Mouse (Mus musculus) skeletal muscle tissue, adult 2 months (tissue): ENCODE results near the gene Hjurp.

Experiments used
- DNase-seq: peaks from one replicate; pipeline ENCODE4 v3.0.0-alpha.2; 2012; ENCODE audit warnings: low read depth, low spot score

Hjurp gene

DNA sequence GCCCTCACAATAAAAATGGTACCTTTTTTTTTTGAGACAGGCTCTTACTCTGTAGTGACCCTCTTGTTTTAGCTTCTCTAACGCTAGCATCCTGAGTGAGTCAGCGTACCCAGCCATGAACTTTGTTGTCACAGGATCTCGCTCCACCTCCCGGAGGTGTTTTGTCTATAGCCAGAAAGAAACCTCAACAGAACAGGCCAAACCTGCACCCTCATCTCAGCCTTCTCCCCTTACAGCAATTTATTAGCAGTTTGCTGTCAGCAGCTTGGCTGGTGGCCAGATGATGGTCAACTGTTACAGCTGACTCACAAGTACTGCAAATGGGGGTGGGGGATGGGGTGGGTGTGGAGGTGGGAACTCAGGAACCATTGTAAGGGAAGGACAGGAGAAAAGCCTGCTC lies 15.2 kb downstream of the Hjurp start:
- DNase-seq: peak; percentile 58

DNA sequence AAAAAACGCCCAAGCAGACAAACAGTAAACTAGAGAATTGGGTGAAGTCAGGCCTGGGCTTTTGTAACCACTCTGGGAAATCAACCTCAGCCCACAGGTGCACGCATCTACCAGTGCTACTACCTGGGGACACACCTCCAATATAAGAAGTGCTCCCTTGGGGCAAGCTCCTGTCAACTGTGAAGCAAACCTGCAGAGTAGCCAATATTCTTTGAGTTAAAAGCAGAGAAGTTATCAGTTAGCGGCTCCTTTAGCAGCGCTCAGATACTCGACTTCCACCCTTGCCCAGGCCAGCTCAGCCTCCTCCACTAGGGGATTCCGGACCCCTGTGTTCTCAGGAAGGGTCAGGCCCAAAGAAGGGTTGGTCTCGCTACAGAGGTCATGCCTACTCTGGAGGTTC lies 15.7 kb downstream of the Hjurp start:
- DNase-seq: no peak

DNA sequence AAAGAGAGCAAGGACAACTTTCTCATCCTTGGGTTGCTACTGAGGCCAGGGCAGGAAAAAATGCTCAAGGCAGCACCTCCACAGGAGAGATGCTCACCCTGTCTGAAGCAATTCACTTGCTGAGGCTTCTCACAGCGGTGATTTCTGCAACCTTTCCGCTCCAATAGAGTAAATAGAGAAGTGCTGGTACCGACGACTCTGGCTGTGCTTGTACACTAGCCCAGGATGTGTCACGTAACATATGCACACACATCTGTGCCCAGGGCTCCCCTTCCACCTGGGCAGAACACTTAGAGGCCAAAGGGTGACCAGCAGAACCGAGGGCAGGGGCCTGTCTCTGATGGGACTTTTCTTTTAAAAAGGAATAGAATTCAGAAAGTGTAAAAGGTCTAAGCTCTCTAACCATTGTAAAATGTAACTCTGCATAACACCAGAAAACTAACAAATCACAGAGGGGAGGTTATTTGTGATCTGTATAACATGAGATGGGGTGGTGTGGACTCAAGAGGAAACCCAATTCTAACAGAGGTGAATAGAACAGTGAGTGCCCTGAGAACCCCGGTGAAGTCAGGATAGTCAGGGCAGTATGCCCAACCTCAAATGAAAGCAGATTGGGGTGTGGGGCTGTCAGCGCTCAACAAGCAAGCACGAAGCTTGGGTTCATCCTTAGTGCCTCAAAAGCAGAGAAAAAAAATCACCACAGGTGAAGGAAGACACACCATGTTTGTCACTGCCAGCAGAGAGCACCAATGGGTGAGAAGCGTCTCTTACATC lies 16.6 kb downstream of the Hjurp start:
- no peak for DNase-seq

- DNase-seq: no peak
Measured at GRCm38 (mm10) chr1:88260114-88260513, 17.3 kb downstream of the Hjurp start.

DNA sequence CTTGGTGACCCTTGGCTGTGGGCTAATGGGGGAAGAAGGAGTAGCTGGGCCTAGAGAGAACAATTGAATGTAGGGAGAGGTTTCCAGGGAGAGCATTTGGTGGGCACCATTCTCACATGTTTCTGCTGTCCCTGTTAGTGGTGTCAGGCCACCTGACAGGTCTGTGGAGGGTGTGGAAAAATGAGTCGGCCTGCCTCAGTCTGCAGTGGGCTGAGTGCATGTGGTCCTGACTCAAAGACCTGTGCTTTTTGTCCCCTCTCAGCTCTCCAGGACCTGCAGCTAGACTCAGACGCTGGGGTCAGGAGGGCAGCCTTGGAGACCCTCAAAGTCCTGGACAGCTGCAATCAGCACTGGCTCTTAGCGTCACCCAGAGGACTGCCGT lies 17.8 kb downstream of the Hjurp start:
- no peak for DNase-seq

DNA sequence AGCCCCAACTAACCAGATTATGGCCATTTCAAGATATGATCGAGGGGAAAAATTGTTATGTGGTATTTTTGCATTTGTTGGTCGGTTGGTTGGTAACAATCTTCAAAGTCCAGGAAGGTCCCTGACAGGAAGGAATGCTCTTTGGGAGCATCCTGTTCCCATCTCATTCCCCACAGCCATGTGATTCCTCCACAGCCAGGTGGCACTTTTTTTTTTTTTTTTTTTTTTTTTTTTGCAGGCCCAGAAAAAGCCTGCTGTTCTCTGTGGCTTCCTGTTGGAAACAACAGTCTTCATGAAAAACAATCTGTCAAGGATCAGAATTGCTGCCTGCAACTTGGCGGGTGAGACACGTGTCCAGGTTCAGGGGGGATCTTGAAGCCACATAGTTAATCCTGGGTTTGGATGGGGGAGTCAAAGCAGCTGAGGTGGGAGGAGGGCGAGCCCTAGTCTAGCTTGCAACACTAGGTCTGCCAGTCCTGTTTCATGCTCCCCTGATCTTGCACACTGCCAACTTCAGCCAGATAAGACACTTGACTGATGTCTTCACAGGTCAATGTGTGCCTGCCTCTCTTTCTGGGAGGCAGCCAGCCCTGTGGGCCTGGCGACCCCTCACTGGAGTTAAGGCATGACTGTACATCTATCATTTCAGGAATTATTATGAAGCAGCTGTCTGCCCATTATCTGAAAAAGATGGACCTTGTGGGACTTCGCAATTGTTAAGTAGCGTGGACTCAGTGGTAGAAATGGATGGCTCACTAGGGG lies 18.4 kb downstream of the Hjurp start:
- no peak for DNase-seq

GRCm38 (mm10) chr1:88258361-88258760 lies 19.1 kb downstream of the Hjurp start:
- no peak for DNase-seq

GRCm38 (mm10) chr1:88257681-88258080 lies 19.8 kb downstream of the Hjurp start:
- DNase-seq: no peak

DNA sequence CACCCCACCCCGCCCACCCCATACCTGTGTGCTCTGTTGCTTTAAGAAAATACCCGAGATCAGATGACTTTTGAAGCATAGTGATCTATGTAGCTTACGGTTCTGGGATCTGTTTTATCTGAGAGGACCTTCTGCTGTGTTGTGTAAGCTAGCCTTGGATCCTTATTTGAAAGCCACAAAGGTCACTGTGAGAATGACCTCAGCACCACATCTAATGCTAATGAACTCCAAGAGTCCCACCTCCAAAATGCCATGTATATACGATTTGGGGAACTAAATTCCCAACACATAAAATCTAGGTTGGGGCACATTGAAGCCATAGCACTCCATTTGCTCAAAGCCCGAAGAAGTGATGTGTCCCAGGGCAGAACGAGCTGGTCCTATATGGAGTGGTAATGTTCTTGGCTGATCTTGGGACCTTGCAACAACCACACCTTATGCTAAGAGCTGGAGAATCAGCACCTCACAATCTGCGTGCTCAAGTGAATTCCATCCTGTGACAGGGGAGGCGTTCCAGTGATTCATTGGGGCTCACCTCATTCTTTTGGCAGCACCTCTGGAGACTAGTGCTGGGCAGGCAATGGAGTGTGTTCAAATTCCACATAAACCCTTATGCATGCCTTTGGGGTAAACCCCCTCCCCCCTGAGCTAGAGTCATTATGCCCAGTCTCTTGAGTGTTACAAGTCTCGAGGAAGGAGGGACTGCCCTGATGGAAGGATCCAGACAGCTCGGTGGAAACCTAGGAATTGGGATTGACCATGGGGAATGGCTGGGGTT lies 20.4 kb downstream of the Hjurp start:
- no peak for DNase-seq

GRCm38 (mm10) chr1:88255989-88256754 lies 21.3 kb downstream of the Hjurp start:
- DNase-seq: no peak

GRCm38 (mm10) chr1:88255466-88255857 lies 22.0 kb downstream of the Hjurp start:
- DNase-seq: no peak

- DNase-seq: no peak
Measured at GRCm38 (mm10) chr1:88254793-88255465, 22.5 kb downstream of the Hjurp start.

GRCm38 (mm10) chr1:88253540-88253939 lies 23.9 kb downstream of the Hjurp start:
- DNase-seq: no peak

GRCm38 (mm10) chr1:88253106-88253505 lies 24.3 kb downstream of the Hjurp start:
- no peak for DNase-seq

DNA sequence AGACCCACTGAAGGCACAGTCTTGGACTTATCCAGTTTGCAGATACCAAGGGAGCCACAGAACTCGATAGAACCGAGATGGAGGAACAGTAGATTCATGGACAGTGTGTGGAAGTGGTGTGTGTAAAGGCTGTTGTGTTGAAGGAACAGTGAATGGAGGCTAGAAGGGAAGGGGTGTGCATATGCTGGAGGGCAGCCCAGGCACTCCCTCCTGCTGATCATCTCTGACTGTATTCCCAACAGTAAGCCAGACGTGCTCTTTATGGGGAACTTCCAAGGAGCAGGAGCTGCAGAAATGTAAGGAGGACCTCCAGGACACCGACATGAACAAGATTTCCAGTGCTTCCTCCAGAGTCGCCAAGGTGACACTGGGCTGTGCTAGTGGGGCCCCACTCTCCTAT lies 27.4 kb downstream of the Hjurp start:
- no peak for DNase-seq

GRCm38 (mm10) chr1:88249596-88249995 lies 27.8 kb downstream of the Hjurp start:
- no peak for DNase-seq

- no peak for DNase-seq
Measured at GRCm38 (mm10) chr1:88248658-88249057, 28.8 kb downstream of the Hjurp start.

DNA sequence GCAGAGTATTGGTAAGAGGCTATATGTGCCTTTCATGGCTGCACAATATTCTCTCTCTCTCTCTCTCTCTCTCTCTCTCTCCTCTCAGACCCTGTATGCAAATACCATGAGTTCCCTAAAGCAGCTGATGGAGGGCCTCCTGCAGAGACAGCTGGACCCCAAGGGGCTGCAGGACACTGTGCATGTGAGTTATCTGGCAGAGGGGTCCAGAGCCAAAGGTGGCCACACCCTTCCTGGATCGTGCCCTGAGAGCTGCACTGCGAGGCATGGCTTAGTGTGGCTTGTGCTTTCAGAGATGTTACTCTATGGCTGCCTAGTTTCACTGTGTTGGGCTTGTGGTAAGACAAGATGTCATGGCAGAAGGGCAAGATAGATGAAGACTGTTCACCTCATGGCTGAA lies 29.8 kb downstream of the Hjurp start:
- DNase-seq: no peak

GRCm38 (mm10) chr1:88246386-88246785 lies 31.0 kb downstream of the Hjurp start:
- no peak for DNase-seq

DNA sequence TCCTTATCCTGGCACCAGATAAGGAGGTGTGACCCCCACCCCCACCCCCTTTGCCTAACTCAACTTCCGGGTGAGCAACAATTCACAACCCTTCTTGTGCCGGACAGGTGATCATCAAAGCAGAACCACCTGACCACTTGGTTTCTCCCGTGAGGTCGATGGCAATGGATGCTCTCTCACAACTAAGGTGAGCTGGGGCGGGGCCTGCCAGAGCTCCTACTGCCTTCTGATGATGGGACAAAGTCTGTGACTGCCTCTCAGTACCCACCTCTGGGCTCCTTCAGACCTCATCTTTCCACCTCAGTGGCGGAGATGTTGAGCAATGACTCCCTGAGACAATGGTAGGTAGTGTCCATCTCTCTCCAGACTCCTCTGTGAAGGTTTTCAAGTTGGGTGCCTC lies 31.6 kb downstream of the Hjurp start:
- DNase-seq: no peak

GRCm38 (mm10) chr1:88243861-88244260 lies 33.6 kb downstream of the Hjurp start:
- DNase-seq: no peak
